21 mouse cellular contexts compared by ENCODE assay signal in the genomic region with DNA sequence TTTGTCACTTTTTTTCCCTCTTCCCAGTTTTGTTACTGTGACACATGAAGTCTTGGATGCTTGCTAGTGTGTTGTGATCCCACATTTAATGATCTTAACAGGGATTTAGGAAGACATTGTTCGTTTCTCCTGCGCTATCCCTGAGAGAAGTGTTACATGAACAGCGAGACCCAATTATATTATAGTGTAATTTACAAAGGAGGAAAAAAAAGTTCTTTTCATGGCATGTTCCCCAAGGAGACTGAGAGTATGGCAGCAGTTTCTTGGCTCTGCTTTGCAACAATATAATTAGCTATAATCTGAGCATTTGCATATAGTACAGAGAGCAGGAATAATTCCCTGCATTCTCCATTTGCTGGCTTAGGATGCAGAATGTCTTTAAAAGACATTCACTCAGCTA.
DNase-seq lines count a peak whose midpoint lies in the region; ATAC-seq and TF ChIP-seq lines count a peak whose summit lies in the region.
"Had no signal": no experiment of that assay in that cellular context is flagged by ENCODE, and none has a peak within 500 bp of the region (broad histone marks: within the 10 kb centered on the region; RNA-seq: fewer than 3 reads in every experiment).

No protein-coding gene starts in this region.

- no peak for DNase-seq in frontal cortex, adult 2 months (ENCODE audit: extremely low spot score in 1 of 2, low spot score in 1 of 2)
- DNase-seq in brain, embryonic 14.5 days (ENCODE audit: low read depth), result peak; percentile 91
- no peak for DNase-seq in cerebellum, adult 18-20 months
- DNase-seq: adrenal gland, postnatal 14 days; cerebellum, adult 11 months; cerebellum, adult 9-10 months; cerebellum, postnatal 25 days; gastrocnemius, adult 2 months; gastrocnemius, postnatal 25 days; heart, postnatal 36 days; kidney, adult 18-20 months had no signal

- peaks cover 9% of the 10 kb centered on the region for H3K9me3 ChIP-seq in forebrain, embryonic 15.5 days
- H3K9me3 ChIP-seq: intestine, embryonic 15.5 days had no signal

- H3K36me3 ChIP-seq in forebrain, embryonic 15.5 days, result no peaks in the 10 kb centered on the region
- H3K36me3 ChIP-seq: embryonic facial prominence, embryonic 12.5 days; heart, embryonic 13.5 days; hindbrain, embryonic 12.5 days; intestine, embryonic 15.5 days had no signal

- no peak overlapping the region for H3K27ac ChIP-seq in forebrain, embryonic 15.5 days (replicated peaks)
- H3K27ac ChIP-seq: embryonic facial prominence, embryonic 12.5 days; gastrocnemius, adult 2 months; heart, embryonic 13.5 days; hindbrain, embryonic 12.5 days; intestine, embryonic 15.5 days had no signal

- H3K4me1 ChIP-seq in forebrain, embryonic 15.5 days, result peaks cover 13% of the 10 kb centered on the region; the same call in 1 of the 2 replicates
- H3K4me1 ChIP-seq: embryonic facial prominence, embryonic 12.5 days; heart, embryonic 13.5 days; hindbrain, embryonic 12.5 days; intestine, embryonic 15.5 days had no signal

- no peak overlapping the region for H3K4me3 ChIP-seq in forebrain, embryonic 15.5 days
- H3K4me3 ChIP-seq: embryonic facial prominence, embryonic 12.5 days; gastrocnemius, adult 2 months; heart, embryonic 13.5 days; hindbrain, embryonic 12.5 days; intestine, embryonic 15.5 days had no signal

- no peak overlapping the region for H3K9ac ChIP-seq in forebrain, embryonic 15.5 days (replicated peaks)
- H3K9ac ChIP-seq: embryonic facial prominence, embryonic 12.5 days; heart, embryonic 13.5 days; hindbrain, embryonic 12.5 days; intestine, embryonic 15.5 days had no signal

- no peak for TF ChIP-seq CTCF in brain, embryonic 14.5 days (IDR thresholded peaks at IDR 0.05; ENCODE audit: borderline replicate concordance, extremely low read depth, insufficient read depth, insufficient read length)

- ATAC-seq in frontal cortex, adult (ENCODE audit: low TSS enrichment), result peak; percentile 44
- ATAC-seq in forebrain, embryonic 15.5 days (replicated peaks), result peak; percentile 35
- no peak for ATAC-seq in erythroblast, adult 5-6 weeks (replicated peaks; ENCODE audit: low FRiP score, poor library complexity, severe bottlenecking)
- ATAC-seq: activated CD4-positive, CD25-positive, alpha-beta regulatory T cell, adult 4 months; intestine, embryonic 15.5 days; Patski had no signal

- 0 out of 2 replicates have a peak, but pooled peaks cover 4% of the 10 kb centered on the region for H3K27me3 ChIP-seq in forebrain, embryonic 15.5 days
- H3K27me3 ChIP-seq: CH12.LX; embryonic facial prominence, embryonic 12.5 days; heart, embryonic 13.5 days; hindbrain, embryonic 12.5 days; intestine, embryonic 15.5 days had no signal

- H3K4me2 ChIP-seq in forebrain, embryonic 15.5 days (replicated peaks), result no peak overlapping the region
- H3K4me2 ChIP-seq: embryonic facial prominence, embryonic 12.5 days; heart, embryonic 13.5 days; hindbrain, embryonic 12.5 days; intestine, embryonic 15.5 days had no signal

- WGBS in forebrain, embryonic 15.5 days, result 6% methylated on average over 3 of the region's 3 CpGs

- no peak for TF ChIP-seq POLR2A in brain, embryonic 14.5 days (IDR thresholded peaks at IDR 0.05; ENCODE audit: borderline replicate concordance, extremely low read depth, insufficient read depth, insufficient read length, poor library complexity, severe bottlenecking)
